Mouse (Mus musculus) lung, adult 2 months (tissue): ENCODE measurements around the gene Sorbs1.

ENCODE experiments used
- CTCF ChIP-seq: fragments of 200-500 bp; IDR thresholded peaks from 2 replicates; pipeline ENCODE4 v1.5.1; 2011; ENCODE audit warnings: mild to moderate bottlenecking, low read length, control low read depth; ENCODE audit not compliant: insufficient read depth
- POLR2A ChIP-seq: fragments of 200-500 bp; IDR thresholded peaks from 2 replicates; pipeline ENCODE4 v1.6.1; 2011; ENCODE audit warnings: low read depth, mild to moderate bottlenecking, control low read depth, low read length, borderline replicate concordance; ENCODE audit errors: extremely low read depth

DNA sequence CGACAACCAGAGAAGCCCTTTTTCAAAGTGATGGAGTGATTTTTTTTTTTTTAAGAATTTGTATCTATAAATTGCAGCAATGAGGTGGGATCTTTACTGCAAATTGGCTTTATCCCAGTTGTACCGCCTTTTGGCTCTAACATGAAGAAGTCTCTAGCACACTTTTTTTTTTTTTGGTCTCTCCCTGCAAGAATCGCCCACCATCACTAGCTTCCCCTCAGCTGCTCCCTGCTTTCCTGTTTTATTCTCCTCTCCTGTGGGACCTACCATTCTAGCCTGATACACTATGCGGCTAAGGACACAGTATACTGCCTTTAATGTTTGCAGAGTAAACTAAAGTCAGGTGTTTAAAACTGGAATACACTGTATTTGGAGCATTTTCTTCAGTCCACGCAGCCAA, 43.8 kb downstream of the Sorbs1 start:
- TF ChIP-seq POLR2A (no peak), CTCF (no peak)
